Mouse (Mus musculus) heart, adult 2 months (tissue): ENCODE measurements around the gene Clasp1.

Experiments used
- CTCF ChIP-seq: fragments of 200-600 bp; IDR thresholded peaks from 2 replicates; pipeline ENCODE4 v1.8.1; 2022; ENCODE audit warnings: antibody characterized with exemption, mild to moderate bottlenecking, moderate library complexity
- EP300 ChIP-seq: fragments of 200-500 bp; IDR thresholded peaks from 2 replicates; pipeline ENCODE4 v1.6.1; 2011; ENCODE audit warnings: low read depth, low read length, control low read depth; ENCODE audit not compliant: insufficient read depth
- POLR2A ChIP-seq: fragments of 200-500 bp; IDR thresholded peaks from 2 replicates; pipeline ENCODE4 v1.6.1; 2011; ENCODE audit warnings: mild to moderate bottlenecking, low read depth, low read length, control low read depth; ENCODE audit not compliant: insufficient read depth

DNA sequence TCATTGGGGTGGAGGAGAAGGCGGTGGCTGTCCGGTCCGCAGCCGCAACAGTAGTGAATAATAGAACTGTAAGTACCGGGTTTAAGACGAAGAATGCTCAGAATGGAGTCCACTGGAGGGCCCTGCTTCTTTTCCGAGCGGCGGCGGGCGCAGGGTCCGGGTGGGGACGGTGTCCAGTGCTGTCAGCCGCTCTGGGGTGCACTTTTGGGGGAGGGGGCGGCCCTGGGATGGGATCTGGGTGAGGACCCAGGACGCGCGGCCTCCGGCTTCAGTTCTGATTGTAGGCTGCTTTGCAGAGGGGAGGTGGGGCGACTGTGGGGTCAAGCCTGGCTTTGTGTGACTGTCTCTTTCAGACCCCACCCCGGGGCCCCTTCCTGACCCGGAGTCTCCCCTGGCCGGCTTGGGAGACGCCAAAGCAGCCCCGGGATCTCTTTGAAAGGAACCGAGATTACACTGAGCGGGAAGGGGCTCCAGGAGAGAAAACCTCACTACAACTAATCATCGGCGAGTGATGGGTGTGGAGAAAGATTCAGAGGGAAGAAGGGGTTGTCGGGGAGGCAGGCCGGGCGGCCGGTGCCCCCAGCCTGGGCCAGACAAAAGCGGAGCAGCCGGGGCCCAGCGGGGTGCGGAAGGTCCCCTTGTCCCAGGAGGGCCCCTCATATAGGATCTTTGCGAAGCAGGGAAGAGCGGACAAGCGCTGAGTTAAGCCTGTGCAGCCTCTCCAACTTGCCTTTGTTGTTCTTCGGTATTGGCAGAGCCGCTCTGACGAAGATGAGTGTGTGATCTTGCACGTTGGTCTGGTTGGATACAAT, 802 bp downstream of the Clasp1 start:
- TF ChIP-seq CTCF (no peak), POLR2A (peak; percentile 72), EP300 (no peak)
